Mouse (Mus musculus) embryonic facial prominence, embryonic 12.5 days (tissue): ENCODE data around the gene Auh. TPM values are rescaled to one million over a fixed set of nuclear protein-coding genes. Genes with fewer than 3 reads are reported as not detected.

Experiments
- ATAC-seq: fragments of 200-750 bp; cut with Nextera tagmentation; 2 replicates; pipeline ENCODE4 v1.8.0; 2017; ENCODE audit not compliant: insufficient number of reproducible peaks, insufficient read depth, low FRiP score, low TSS enrichment
- H3K27ac ChIP-seq: fragments of 300-500 bp; sonication (generic); 2 replicates; pipeline ENCODE4 v1.5.1; 2016; ENCODE audit warnings: mild to moderate bottlenecking
- H3K27me3 ChIP-seq: fragments of 300-500 bp; sonication (generic); 2 replicates; pipeline ENCODE4 v1.6.1; 2016; ENCODE audit warnings: mild to moderate bottlenecking, moderate library complexity
- H3K36me3 ChIP-seq: fragments of 300-500 bp; sonication (generic); 2 replicates; pipeline ENCODE4 v1.6.1; 2016; ENCODE audit warnings: mild to moderate bottlenecking
- H3K4me1 ChIP-seq: fragments of 300-500 bp; sonication (generic); 2 replicates; pipeline ENCODE4 v1.6.1; 2016
- H3K4me2 ChIP-seq: fragments of 300-500 bp; sonication (generic); replicated peaks from 2 replicates; pipeline ENCODE4 v1.6.1; 2016; ENCODE audit warnings: mild to moderate bottlenecking, moderate library complexity
- H3K4me3 ChIP-seq: fragments of 300-500 bp; sonication (generic); 2 replicates; pipeline ENCODE4 v1.5.1; 2016; ENCODE audit warnings: mild to moderate bottlenecking
- H3K9ac ChIP-seq: fragments of 300-500 bp; sonication (generic); 2 replicates; pipeline ENCODE4 v1.6.1; 2016; ENCODE audit warnings: mild to moderate bottlenecking, moderate library complexity
- H3K9me3 ChIP-seq: fragments of 300-500 bp; sonication (generic); 2 replicates; pipeline ENCODE4 v1.6.1; 2016; ENCODE audit warnings: mild to moderate bottlenecking, moderate library complexity
- WGBS: fragments of 180-500 bp; shearing (Covaris S2); methylation state at CpG from one replicate; pipeline ENCODE4 v1.1.7; 2016; 5-methylcytosine and 5-hydroxymethylcytosine counted together
- polyA plus RNA-seq: library from polyadenylated mRNA; unstranded; fragments of >200 nt; fragmentation: Nextera tagmentation; extraction: Ambion mirVana; gene quantifications from 2 replicates; pipeline ENCODE4 v1.2.1, GENCODE M21; 2016

Auh gene
- polyA plus RNA-seq, 1 experiment from 2014 or later = 45.3 TPM

DNA sequence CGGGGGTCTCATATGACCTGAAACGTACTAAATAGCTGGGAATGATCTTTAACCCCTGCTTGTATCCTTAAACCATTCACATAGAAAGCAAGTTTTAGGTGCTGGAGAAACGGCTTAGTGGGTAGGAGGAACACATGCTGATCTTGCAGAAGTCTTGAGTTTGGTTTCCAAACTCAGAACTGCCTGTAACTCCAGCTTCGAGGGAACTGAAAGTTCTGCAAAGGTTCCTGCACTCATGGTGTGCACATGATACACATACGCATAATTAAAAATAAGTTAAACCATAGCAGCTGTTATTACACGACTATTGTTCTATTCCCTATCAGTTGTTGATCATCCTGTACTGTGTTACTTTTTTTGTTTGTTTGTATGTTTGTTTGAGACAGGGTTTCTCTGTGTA, 32.9 kb upstream of the Auh start:
- H3K4me2 ChIP-seq = no peak overlapping the region
- H3K27ac ChIP-seq = no peak overlapping the region
- no peak overlapping the region for H3K9ac ChIP-seq
- H3K9me3 ChIP-seq = no peaks in the 10 kb centered on the region
- H3K4me3 ChIP-seq = no peak overlapping the region
- H3K27me3 ChIP-seq = no peaks in the 10 kb centered on the region
- H3K36me3 ChIP-seq = peaks cover 28% of the 10 kb centered on the region
- ATAC-seq = no peak
- WGBS = 70% methylated on average over 6 of the region's 6 CpGs
- H3K4me1 ChIP-seq = no peaks in the 10 kb centered on the region

DNA sequence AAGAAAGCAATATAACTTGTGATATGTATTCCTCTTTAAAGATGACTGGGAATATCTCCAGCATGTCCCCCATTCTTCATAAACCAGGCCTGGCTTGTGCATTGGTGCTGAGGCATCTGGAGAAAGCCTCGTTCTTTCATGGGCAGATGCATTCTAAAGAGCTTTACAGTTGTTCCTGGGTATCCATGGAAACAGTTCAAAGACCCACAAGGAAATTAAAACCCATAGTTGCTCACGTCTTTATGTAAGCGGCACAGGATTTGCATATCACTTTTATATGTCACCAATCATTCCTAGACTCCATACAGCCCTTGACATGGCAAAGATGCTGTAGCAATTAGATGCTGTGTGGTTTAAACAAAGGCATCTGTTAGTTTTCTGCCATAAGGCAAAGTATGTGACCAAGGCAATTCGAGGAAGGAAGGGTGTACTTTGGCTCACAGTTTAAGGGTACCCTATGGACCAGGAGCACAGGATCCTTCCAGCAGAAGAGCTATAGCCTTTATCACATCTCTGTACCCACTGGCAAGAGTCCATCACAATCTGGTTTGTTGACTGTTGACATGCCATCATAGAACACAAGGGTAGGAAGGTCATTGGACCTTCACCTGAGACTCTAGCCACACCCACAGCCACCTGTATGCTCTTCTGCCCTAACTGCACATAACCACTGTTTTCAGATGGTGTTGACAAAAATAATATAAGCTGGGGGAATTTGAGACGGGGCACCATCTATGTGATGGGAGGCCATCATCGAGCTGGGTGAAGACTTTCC, 24.5 kb upstream of the Auh start:
- no peak for ATAC-seq
- no peaks in the 10 kb centered on the region for H3K36me3 ChIP-seq
- no peak overlapping the region for H3K4me2 ChIP-seq
- H3K4me3 ChIP-seq = no peak overlapping the region
- no peaks in the 10 kb centered on the region for H3K27me3 ChIP-seq
- H3K9me3 ChIP-seq = no peaks in the 10 kb centered on the region
- H3K27ac ChIP-seq = no peak overlapping the region
- no peaks in the 10 kb centered on the region for H3K4me1 ChIP-seq
- 87% methylated on average over 6 of the region's 6 CpGs for WGBS
- H3K9ac ChIP-seq = no peak overlapping the region

DNA sequence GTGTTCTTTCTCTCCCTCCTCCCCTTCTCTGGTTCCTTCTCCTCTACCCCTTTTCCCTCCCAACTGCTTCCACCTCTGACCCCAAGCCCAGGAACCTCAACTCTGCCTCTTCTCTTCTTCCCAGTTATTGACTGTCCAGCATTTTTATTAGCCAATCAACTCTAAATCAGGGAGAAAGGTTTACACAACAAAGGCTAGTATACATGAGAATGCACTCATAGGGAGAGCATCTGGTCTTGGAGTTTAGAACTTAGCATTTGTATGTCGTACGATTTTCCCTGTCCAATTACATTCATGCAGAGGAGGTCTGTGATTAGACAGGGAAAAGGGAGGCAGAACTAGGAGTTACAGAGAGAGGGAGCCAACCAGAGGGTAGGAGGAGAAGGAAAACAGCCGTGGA, 19.7 kb upstream of the Auh start:
- no peaks in the 10 kb centered on the region for H3K27me3 ChIP-seq
- H3K27ac ChIP-seq = no peak overlapping the region
- ATAC-seq = no peak
- H3K4me2 ChIP-seq = no peak overlapping the region
- no peaks in the 10 kb centered on the region for H3K36me3 ChIP-seq
- H3K9ac ChIP-seq = no peak overlapping the region
- 87% methylated on average over 3 of the region's 3 CpGs for WGBS
- no peak overlapping the region for H3K4me3 ChIP-seq
- no peaks in the 10 kb centered on the region for H3K9me3 ChIP-seq
- H3K4me1 ChIP-seq = no peaks in the 10 kb centered on the region

DNA sequence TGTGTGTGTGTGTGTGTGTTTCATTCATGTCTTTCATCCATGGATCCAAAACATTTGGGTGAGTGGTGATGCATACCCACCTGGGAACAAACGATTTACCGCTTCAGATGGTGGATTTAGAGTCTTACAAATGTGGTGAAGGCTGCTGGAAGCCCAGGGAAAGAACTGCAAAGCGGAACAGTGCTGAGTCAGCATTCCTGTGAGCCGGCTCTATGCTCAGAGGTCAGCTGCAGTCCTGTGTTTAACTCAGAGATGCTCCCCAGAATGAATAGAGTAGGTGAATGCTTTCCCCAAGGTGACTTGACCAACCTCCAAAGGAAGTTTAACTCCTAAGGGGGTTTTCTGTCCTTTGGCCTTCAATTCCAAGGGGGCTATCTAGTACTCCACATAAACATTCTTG, 18.1 kb upstream of the Auh start:
- H3K27ac ChIP-seq = no peak overlapping the region
- no peaks in the 10 kb centered on the region for H3K27me3 ChIP-seq
- 73% methylated on average over 4 of the region's 4 CpGs for WGBS
- H3K9ac ChIP-seq = no peak overlapping the region
- no peaks in the 10 kb centered on the region for H3K36me3 ChIP-seq
- H3K4me2 ChIP-seq = no peak overlapping the region
- H3K4me3 ChIP-seq = no peak overlapping the region
- no peaks in the 10 kb centered on the region for H3K4me1 ChIP-seq
- ATAC-seq = no peak
- no peaks in the 10 kb centered on the region for H3K9me3 ChIP-seq

DNA sequence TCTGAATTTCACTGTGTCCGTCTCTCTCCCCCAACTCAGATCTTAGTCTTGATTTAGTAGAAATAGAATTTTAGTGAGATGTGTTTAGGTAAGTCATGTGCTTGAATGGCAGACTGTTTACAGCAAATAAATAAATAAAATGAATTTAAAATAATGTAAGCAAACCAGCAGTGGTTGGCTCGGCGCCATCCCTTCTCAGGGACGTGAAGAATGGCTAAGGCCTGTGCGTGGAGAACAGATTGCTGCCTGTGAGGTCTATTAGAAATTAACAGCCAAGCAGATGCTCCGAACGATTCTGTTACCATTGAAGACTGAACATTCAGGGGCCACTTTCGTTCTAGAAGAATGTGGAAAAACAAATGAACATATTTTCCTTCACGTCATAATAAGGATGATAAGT, 16.3 kb upstream of the Auh start:
- Histone ChIP-seq H3K27ac (no peak overlapping the region), H3K4me2 (no peak overlapping the region), H3K36me3 (no peaks in the 10 kb centered on the region), H3K9me3 (no peaks in the 10 kb centered on the region), H3K4me1 (no peaks in the 10 kb centered on the region), H3K27me3 (no peaks in the 10 kb centered on the region), H3K4me3 (no peak overlapping the region), H3K9ac (no peak overlapping the region)
- ATAC-seq = no peak
- 82% methylated on average over 9 of the region's 9 CpGs for WGBS

DNA sequence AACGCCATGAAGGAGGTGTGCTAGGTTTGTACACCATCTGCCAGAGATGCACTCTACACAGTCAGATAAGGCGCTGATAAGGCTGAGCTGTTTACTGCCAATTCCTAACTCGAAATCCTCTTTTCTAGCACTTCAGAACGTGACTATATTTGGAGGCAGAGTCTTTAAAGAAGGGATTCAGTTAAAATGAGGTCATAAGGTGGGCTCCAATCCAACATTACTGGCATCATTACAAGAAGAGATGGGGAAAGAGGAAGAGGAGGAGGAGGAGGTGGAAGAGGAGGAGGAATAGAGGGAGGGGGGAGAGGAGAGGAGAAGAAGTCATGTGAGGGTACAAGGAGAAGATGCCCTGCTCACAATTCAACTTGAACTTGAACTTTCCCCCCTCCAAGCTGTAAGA, 14.6 kb upstream of the Auh start:
- Histone ChIP-seq H3K9ac (no peak overlapping the region), H3K4me3 (no peak overlapping the region)

DNA sequence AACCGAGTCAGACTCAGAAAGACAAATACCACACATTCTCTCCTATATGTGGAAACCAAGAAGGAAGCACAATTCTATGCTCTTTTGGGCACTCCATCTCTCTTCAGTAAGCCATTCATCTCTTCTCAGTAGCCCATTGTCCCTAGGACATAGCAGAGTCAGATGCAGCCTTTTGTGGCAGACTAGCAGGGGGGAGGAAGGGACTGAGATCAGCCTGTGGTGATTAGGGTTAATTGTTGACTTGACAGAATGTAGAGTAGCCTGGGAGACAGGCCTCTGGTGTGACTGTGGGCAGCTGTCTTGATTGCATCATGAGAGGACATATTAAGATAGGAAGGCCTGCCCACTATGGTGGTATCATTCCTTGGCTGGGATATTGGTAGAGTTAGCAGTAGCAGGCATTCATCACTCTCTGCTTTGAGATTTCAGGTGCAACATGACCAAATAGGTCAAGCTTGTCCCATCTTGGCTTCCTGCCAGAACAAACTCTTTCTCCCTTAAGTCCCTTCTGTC, 13.5 kb upstream of the Auh start:
- no peaks in the 10 kb centered on the region for H3K36me3 ChIP-seq
- no peaks in the 10 kb centered on the region for H3K4me1 ChIP-seq
- no peaks in the 10 kb centered on the region for H3K27me3 ChIP-seq
- H3K9ac ChIP-seq = no peak overlapping the region
- H3K27ac ChIP-seq = no peak overlapping the region
- no peak overlapping the region for H3K4me3 ChIP-seq
- no peak for ATAC-seq
- H3K4me2 ChIP-seq = no peak overlapping the region
- no peaks in the 10 kb centered on the region for H3K9me3 ChIP-seq
- WGBS = 59% methylated on average over 1 of the region's 1 CpGs

More for the DNA sequence above, 14.6 kb upstream of the Auh start:
- WGBS = 76% methylated on average over 4 of the region's 4 CpGs
- Histone ChIP-seq H3K36me3 (no peaks in the 10 kb centered on the region), H3K4me1 (no peaks in the 10 kb centered on the region), H3K4me2 (no peak overlapping the region), H3K27me3 (no peaks in the 10 kb centered on the region), H3K27ac (no peak overlapping the region), H3K9me3 (no peaks in the 10 kb centered on the region)
- no peak for ATAC-seq

DNA sequence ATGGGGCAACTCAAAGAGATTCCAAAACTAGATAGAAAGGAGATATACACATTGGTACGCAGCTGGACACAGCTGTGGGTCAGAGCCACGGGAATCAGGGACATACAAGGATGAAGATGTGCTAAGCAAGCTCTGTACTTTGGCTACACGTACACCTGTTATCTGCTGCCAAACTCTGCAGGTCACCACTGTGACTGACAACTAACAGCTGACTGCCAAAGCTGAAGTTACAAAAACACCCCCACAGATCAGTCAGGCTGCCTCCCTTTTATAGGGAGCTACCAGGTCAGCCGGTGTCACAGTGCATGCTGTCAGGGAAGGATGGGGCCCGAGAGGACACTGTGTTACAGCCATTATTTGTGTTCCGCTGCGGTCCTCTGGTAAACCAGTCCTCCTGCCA, 11.5 kb upstream of the Auh start:
- H3K4me2 ChIP-seq = no peak overlapping the region
- H3K9me3 ChIP-seq = no peaks in the 10 kb centered on the region
- H3K27ac ChIP-seq = no peak overlapping the region
- ATAC-seq = no peak
- H3K4me1 ChIP-seq = no peaks in the 10 kb centered on the region
- no peak overlapping the region for H3K4me3 ChIP-seq
- no peak overlapping the region for H3K9ac ChIP-seq
- no peaks in the 10 kb centered on the region for H3K27me3 ChIP-seq
- no peaks in the 10 kb centered on the region for H3K36me3 ChIP-seq
- 80% methylated on average over 7 of the region's 7 CpGs for WGBS

DNA sequence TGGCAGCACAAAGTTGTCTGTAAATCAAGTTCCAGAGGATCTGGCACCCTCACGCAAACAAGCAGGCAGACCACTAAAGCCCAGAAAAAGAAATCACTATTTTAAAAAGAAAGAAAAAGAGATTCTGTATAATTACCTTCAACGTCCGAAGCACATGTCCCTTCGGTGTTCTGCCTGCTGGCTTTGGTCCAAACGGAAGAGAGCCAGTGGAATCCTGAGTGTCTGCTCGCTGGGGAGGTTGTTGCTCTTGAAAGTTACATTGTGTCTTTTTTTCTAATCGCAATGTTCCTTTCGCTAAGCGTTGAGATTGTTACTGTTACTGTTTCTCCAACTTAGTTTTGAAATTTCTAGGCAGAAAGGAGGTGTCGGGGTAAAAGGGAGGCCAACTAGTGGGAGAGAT, 1.1 kb upstream of the Auh start:
- Histone ChIP-seq H3K27me3 (no peaks in the 10 kb centered on the region), H3K4me3 (no peak overlapping the region), H3K9me3 (no peaks in the 10 kb centered on the region), H3K9ac (no peak overlapping the region), H3K27ac (no peak overlapping the region), H3K4me2 (no peak overlapping the region), H3K4me1 (peaks cover 21% of the 10 kb centered on the region), H3K36me3 (no peaks in the 10 kb centered on the region)
- 52% methylated on average over 10 of the region's 10 CpGs for WGBS
- ATAC-seq = no peak

DNA sequence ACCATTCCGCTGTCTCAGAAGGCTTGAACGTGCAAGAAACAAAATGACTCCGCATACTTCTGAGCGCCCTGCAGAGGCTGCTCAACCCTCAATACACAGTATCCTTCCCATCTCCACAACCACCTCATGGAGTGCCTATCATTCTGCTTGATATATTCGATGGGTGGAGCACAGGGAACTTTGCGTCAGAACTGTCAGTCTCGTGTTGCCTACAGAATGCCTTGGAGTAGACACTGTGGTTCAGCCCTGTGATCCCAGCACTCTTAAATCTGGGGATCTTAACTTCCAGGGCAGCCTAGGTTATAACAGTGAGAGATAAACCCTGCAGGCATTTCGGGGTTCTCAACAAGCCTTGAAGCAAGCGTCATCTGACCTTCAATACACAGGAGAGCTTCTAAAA, 1.1 kb downstream of the Auh start:
- peak overlapping the region; percentile 56 for H3K4me2 ChIP-seq
- H3K27ac ChIP-seq = no peak overlapping the region
- H3K4me3 ChIP-seq = peak overlapping the region; percentile 85
- H3K27me3 ChIP-seq = no peaks in the 10 kb centered on the region
- H3K9me3 ChIP-seq = no peaks in the 10 kb centered on the region
- no peaks in the 10 kb centered on the region for H3K36me3 ChIP-seq
- WGBS = 62% methylated on average over 9 of the region's 9 CpGs
- H3K4me1 ChIP-seq = peaks cover 21% of the 10 kb centered on the region
- H3K9ac ChIP-seq = peak overlapping the region; percentile 85
- no peak for ATAC-seq

DNA sequence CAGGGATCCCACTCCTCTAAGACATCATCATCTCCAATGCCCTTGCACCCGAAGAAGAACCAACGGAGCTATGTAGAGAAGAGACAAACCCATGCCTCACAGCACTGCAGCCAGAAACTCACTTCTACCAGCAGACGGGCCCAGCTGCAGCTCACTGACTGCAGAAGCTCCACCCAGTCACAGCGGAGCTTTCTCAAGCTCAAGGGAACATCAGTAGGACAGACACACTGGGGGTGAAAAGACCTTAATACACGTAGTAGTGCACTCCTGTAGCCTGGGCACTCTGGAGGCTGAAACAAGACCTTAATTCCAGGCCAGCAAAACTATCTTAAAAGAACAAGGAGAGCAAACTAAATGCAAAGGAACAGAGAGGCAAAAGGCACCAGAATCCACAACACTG, 5.0 kb downstream of the Auh start:
- ATAC-seq = no peak
- H3K4me1 ChIP-seq = peaks cover 16% of the 10 kb centered on the region
- H3K4me2 ChIP-seq = no peak overlapping the region
- H3K27me3 ChIP-seq = no peaks in the 10 kb centered on the region
- no peak overlapping the region for H3K4me3 ChIP-seq
- no peak overlapping the region for H3K9ac ChIP-seq
- 75% methylated on average over 5 of the region's 5 CpGs for WGBS
- no peak overlapping the region for H3K27ac ChIP-seq
- H3K36me3 ChIP-seq = 0 out of 2 replicates have a peak, but pooled peaks cover 3% of the 10 kb centered on the region
- no peaks in the 10 kb centered on the region for H3K9me3 ChIP-seq

DNA sequence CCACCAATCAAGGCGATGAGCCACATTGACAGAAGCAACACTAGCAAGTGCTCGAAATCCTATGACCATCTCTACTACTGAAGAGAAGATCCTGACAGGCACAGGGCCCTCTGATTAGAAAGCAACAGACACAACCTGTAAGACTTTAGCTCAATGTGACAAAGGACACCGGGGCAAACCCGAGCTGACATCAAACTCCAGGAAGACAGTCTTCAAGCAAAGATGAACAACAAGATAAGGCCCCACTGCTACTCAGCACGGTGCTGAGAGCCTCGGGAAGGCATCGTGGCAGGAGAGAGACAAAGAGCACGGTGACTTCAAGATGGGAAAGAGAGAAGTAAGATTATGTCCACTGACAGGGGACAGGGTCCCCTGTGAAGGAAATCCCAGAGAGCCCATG, 7.5 kb downstream of the Auh start:
- H3K9me3 ChIP-seq = no peaks in the 10 kb centered on the region
- H3K4me1 ChIP-seq = no peaks in the 10 kb centered on the region
- 76% methylated on average over 8 of the region's 8 CpGs for WGBS

More for the DNA sequence above, 7.5 kb downstream of the Auh start:
- Histone ChIP-seq H3K4me3 (no peak overlapping the region), H3K36me3 (0 out of 2 replicates have a peak, but pooled peaks cover 3% of the 10 kb centered on the region), H3K4me2 (no peak overlapping the region), H3K27ac (no peak overlapping the region), H3K27me3 (no peaks in the 10 kb centered on the region), H3K9ac (no peak overlapping the region)
- no peak for ATAC-seq
